33 mouse cellular contexts compared by ENCODE assay signal in genomic region chr7:120172188-120172700, GRCm38 (mm10). TPM values are rescaled to one million over a fixed set of nuclear protein-coding genes. Genes with fewer than 3 reads are reported as not detected.
"Had no signal": no experiment of that assay in that cellular context is flagged by ENCODE, and none has a peak within 500 bp of the region (broad histone marks: within the 10 kb centered on the region; RNA-seq: fewer than 3 reads in every experiment).

No protein-coding gene starts in this region.

- H3K4me1 ChIP-seq: heart, embryonic 13.5 days; heart, embryonic 15.5 days; hindbrain, embryonic 10.5 days; hindbrain, embryonic 12.5 days; intestine, embryonic 15.5 days; limb, embryonic 13.5 days had no signal

- DNase-seq: gastrocnemius, adult 2 months; gastrocnemius, postnatal 10 days; gastrocnemius, postnatal 25 days; heart, adult 2 months; heart, postnatal 14 days; heart, postnatal 4 days; kidney, adult 18-20 months; kidney, adult 8-10 months; kidney, postnatal 10 days; kidney, postnatal 25 days; kidney, postnatal 4 days; left cerebral cortex, postnatal 4 days had no signal

- H3K9ac ChIP-seq: heart, embryonic 13.5 days; heart, embryonic 15.5 days; hindbrain, embryonic 12.5 days; hindbrain, embryonic 14.5 days; intestine, embryonic 15.5 days; limb, embryonic 13.5 days had no signal

- ATAC-seq: forebrain, embryonic 16.5 days; hindbrain, embryonic 16.5 days; inflammation-experienced regulatory T-cells, adult 6 months; intestine, embryonic 15.5 days; intestine, postnatal 0 days had no signal

- H3K27me3 ChIP-seq: heart, embryonic 13.5 days; heart, embryonic 15.5 days; hindbrain, embryonic 12.5 days; intestine, embryonic 15.5 days; limb, embryonic 13.5 days had no signal

- H3K9me3 ChIP-seq: heart, embryonic 13.5 days; heart, embryonic 15.5 days; hindbrain, embryonic 10.5 days; hindbrain, embryonic 12.5 days; intestine, embryonic 15.5 days; limb, embryonic 13.5 days had no signal

- H3K27ac ChIP-seq: gastrocnemius, adult 2 months; heart, adult 2 months; heart, embryonic 13.5 days; heart, embryonic 15.5 days; hindbrain, embryonic 10.5 days; hindbrain, embryonic 12.5 days; hindbrain, embryonic 14.5 days; intestine, embryonic 15.5 days; layer of hippocampus, adult 2 months; left cerebral cortex, adult 2 months; limb, embryonic 13.5 days had no signal

- H3K4me3 ChIP-seq: gastrocnemius, adult 2 months; heart, adult 2 months; heart, embryonic 13.5 days; heart, embryonic 15.5 days; hindbrain, embryonic 10.5 days; hindbrain, embryonic 12.5 days; intestine, embryonic 15.5 days; layer of hippocampus, adult 2 months; left cerebral cortex, adult 2 months; limb, embryonic 13.5 days had no signal

- H3K4me2 ChIP-seq: heart, embryonic 11.5 days; heart, embryonic 13.5 days; heart, embryonic 15.5 days; hindbrain, embryonic 12.5 days; hindbrain, embryonic 14.5 days; intestine, embryonic 15.5 days; limb, embryonic 13.5 days had no signal

- H3K36me3 ChIP-seq: heart, embryonic 13.5 days; heart, embryonic 15.5 days; hindbrain, embryonic 10.5 days; hindbrain, embryonic 12.5 days; intestine, embryonic 15.5 days; limb, embryonic 13.5 days had no signal

RNA-seq across cellular contexts. Expression of gene Anks4b, which starts 1.4 kb away (rescaled TPM):
- total RNA-seq: granulocyte monocyte progenitor cell, adult 5-6 weeks had no signal
- polyA plus RNA-seq: forebrain, embryonic 16.5 days; heart, adult 2 months; heart, embryonic 15.5 days; heart, postnatal 0 days; hindbrain, embryonic 12.5 days; hindbrain, embryonic 14.5 days; hindbrain, embryonic 16.5 days; inflammation-experienced regulatory T-cells, adult 6 months; limb, embryonic 11.5 days; limb, embryonic 13.5 days had no signal

RNA-seq across cellular contexts. Expression of gene Zp2, which starts 27.2 kb away (rescaled TPM):
- total RNA-seq: granulocyte monocyte progenitor cell, adult 5-6 weeks had no signal
- polyA plus RNA-seq: forebrain, embryonic 16.5 days; hindbrain, embryonic 10.5 days; hindbrain, embryonic 12.5 days; hindbrain, embryonic 14.5 days; hindbrain, embryonic 16.5 days; inflammation-experienced regulatory T-cells, adult 6 months; intestine, embryonic 15.5 days; kidney, embryonic 14.5 days; kidney, embryonic 16.5 days; limb, embryonic 11.5 days had no signal

RNA-seq across cellular contexts. Expression of gene Crym, which starts 29.7 kb away (rescaled TPM):
- total RNA-seq: granulocyte monocyte progenitor cell, adult 5-6 weeks had no signal
- polyA plus RNA-seq: inflammation-experienced regulatory T-cells, adult 6 months had no signal

RNA-seq across cellular contexts. Expression of gene Abca14, which starts 31.5 kb away (rescaled TPM):
- total RNA-seq: gastrocnemius, adult 2 months; gastrocnemius, postnatal 10 days; gastrocnemius, postnatal 25 days; gastrocnemius, postnatal 4 days; granulocyte monocyte progenitor cell, adult 5-6 weeks; heart, adult 2 months; heart, postnatal 14 days; layer of hippocampus, adult 2 months; layer of hippocampus, postnatal 10 days; left cerebral cortex, adult 2 months; left cerebral cortex, postnatal 4 days had no signal
- polyA plus RNA-seq: forebrain, embryonic 16.5 days; heart, adult 2 months; heart, embryonic 11.5 days; heart, embryonic 13.5 days; heart, embryonic 15.5 days; heart, postnatal 0 days; hindbrain, embryonic 10.5 days; hindbrain, embryonic 12.5 days; hindbrain, embryonic 14.5 days; hindbrain, embryonic 16.5 days; inflammation-experienced regulatory T-cells, adult 6 months; intestine, embryonic 15.5 days; kidney, embryonic 14.5 days; kidney, embryonic 16.5 days; limb, embryonic 11.5 days; limb, embryonic 13.5 days had no signal
